Mouse (Mus musculus): ENCODE results near the gene Muc4.

Muc4 gene

DNA sequence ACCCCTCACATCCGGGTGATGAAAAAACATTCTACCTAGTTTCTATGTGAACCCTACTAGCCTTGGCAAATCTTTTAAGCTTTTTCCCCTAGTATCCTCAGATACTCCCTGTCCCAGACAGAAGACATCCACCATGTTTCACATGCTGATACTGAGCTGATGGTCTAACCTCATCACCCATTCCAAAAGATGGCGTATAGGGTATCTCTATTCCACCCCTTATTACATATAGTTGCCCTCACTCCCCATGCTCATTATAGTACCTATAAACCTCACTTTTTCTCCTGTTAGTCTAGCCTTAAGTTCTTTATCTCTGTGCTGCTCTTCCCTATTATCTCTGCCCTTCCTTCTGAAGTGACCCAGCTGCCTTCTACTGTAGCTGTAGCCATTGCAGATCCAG is at the start of gene Muc4:
Gene Muc4, plus strand, starts transcription at position 301 of the 400 bp plus-strand sequence.
- DNase-seq (ENCODE audit: low spot score): no peak

DNA sequence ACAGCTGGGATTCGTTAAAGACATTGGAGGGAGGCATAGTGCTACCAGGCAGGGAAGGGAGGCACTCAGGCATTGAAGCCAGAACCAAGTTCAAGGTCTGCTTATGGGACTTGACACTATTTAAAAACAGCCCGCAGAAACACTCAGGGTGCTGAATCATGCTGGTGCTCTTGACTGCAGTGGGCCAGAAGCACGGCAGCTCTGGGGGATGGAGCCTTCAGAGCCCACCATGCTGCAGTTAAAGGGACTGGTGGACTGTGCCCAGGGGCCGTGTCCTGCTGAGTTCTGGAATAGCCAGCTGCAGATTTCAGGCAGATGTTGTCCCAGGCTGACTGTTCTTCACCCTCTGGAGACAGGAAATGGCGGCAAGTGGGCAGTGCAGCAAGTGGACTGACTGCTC is 49.7 kb upstream of the Muc4 start:
- DNase-seq (ENCODE audit: low spot score): no peak

DNA sequence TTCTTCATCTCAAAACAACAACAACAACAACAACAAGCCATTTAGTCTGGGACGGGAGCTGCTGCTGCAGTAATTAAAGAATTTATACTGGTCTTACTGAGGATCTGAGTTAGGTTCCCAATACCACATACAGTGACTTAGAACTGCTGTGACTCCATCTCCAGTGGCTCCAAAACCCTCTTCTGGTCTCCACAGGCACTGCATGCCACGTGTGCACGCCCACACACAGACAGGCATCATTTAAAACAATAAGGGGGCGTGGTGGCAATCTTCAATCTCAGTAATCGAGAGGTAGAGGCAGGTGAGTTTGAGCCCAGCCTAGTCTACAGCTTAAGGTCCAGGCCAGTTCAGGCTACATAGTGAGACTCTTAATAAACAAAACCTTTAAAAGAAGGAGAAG is 48.5 kb upstream of the Muc4 start:
- DNase-seq (ENCODE audit: low spot score): no peak

DNA sequence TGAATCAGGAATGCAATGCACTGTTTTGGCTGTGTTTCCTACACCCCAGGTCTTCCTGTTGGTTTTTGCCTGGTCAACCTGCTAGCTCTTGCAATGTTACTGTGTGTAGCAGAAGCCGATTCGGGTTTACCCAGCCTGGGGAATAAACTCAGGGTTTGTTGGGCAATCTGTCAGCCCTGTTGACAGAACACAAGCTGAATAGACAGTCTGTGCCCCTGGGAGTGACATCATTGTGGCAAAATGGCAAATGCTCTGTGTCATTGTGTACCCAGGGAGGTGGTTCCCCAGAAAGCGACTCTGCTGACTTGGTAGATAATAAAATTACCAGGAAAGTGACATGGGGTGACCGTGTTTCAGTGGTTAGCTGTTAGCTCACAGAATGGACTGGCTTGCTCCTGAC is 46.9 kb upstream of the Muc4 start:
- no peak for DNase-seq (ENCODE audit: low spot score)

DNA sequence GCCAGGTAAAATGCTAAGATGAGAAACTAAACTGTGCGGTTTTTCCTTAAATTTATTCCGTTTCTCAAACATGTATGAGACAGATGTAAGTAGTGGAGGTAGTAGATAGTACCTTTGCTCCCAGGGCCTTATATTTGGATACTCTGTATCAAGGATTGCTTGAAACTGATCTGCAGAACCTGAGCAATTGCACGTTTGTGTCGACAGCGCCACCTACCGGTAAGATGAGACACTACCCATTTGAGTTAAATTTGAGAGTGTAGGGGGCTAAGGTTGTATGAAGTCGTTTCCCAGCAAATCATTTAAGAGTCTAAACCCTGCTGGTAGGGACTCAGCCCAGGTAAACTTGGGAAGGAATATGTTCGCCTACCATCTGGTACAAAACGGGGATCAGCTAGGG is 46.2 kb upstream of the Muc4 start:
- DNase-seq (ENCODE audit: low spot score): peak; percentile 76

DNA sequence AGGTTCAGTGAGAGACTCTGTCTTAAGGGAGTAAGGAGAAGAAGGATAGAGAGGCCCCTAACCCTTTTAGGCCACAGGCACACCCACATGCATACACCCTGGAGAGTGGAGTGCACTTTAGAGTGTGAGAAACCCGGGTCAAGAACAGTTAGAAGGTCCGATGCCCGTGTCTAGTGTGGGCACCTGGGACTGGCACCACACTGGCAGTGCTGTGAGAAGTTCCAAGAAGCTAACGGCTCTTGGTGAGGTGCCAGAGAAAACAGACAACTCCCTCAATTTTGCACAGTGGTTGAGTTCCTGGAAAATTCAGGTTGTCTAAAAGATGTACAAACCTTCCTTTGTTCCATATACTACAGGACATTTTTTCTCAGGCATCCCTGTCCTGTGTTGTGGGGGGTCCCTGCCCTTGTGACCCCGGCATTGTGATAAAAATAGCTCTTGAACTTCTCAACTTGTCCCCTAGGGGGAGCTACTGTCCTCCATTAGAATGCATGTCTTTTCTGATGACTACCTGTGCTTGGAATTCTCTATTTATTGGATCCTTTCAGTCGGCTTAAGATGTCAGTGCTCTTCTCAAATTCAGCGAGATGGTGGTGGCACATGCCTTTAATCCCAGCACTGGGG is 38.7 kb upstream of the Muc4 start:
- DNase-seq (ENCODE audit: low spot score): no peak

DNA sequence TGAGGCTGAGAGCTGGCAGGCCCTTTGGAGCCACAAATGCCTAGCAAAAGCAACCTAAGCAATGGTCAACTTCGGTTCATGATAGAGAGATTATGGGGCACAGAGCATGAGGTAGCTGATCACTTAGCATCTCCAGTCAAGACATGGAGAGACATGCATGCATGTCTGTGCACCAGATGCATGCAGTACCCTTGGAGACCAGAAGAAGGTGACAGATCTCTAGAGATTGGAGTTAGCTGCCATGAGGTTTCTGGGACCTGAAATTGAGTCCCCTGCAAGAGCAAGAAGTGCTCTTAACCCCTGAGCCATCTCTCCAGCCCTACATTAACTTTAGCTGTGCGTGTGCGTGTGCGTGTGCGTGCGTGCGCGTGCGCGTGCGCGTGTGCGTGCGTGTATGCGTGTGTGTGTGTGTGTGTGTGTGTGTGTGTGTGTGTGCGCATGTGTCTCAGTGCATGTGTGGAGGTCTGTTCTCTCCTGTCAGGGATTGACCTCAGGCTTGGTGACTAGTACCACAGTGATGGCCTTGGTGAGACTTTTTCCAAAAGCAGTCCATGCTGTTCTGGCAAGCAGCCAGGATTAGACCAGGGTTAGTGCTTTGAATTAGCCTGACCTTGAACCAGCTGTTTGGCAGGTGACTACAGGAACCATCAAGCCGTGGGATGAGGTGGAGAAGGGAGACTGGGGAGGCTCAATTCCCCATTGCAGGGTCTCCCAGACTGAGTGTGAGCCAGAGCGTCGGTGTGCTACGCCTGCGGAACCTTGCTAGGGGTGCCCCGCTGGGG is 37.8 kb upstream of the Muc4 start:
- no peak for DNase-seq (ENCODE audit: low spot score)

DNA sequence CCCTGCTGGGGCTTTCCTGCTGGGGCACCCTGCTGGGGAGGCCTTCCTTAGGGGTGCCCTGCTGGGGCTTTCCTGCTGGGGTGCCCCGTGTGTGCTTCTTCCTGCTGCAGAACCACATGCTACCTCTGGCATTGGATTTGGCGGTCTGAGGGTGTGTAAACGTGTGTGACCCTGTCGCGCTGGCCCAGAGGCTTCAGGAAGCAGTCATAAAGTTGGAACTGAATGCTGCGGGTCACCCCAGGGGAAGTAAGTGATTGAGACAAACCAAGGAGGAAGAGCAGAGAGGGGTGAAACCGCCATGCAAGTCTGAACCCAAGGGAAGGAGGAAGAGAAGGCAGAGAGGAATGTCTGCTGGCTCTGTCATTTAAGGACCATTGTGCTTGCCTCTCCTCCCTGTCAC is 37.1 kb upstream of the Muc4 start:
- DNase-seq (ENCODE audit: low spot score): no peak

DNA sequence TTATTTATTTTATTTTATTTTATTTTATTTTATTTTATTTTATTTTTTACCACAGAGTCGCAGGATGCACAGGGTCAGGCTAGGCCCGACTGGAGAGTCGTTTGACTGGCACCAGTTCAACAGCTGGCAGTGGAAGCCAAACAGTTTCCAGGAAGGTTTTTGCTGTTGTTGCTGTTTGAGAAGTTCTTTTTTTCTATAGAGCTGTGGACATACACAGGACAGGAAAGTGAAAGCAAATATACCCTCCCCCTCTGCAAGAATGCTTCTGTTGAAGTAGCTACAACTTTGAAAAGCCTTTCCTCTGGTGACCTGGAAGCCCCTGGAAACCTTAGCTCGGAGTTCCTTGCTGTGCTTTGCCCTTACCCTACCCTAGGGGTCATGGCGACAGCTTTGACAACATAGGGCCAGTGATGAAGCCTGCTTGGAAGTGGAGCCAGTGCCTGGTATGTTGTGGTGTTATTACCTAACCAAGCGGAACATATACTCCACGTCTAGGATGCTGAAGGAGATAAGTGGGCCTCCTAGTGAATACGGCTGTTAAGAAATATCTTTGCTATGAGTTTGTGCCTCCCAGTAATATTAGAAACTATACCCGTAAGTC is 32.3 kb upstream of the Muc4 start:
- DNase-seq (ENCODE audit: low spot score): no peak

DNA sequence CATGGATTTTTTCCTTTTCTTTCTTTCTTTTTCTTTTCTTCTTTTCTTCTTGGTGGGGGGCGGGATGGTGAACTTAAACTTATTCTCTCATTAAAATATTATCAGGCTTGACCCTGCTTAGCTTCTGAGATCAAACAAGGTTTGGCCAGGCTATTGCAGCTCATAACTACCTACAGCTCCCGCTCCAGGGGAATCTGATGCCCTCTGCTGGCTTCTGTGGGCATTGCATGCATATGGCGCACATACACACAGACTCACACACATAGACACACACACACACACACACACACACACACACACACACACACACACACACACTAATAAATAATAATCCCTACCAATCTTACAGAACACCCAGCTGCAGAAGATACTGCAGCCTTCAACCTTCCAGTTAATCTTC is 30.1 kb upstream of the Muc4 start:
- DNase-seq (ENCODE audit: low spot score): no peak

DNA sequence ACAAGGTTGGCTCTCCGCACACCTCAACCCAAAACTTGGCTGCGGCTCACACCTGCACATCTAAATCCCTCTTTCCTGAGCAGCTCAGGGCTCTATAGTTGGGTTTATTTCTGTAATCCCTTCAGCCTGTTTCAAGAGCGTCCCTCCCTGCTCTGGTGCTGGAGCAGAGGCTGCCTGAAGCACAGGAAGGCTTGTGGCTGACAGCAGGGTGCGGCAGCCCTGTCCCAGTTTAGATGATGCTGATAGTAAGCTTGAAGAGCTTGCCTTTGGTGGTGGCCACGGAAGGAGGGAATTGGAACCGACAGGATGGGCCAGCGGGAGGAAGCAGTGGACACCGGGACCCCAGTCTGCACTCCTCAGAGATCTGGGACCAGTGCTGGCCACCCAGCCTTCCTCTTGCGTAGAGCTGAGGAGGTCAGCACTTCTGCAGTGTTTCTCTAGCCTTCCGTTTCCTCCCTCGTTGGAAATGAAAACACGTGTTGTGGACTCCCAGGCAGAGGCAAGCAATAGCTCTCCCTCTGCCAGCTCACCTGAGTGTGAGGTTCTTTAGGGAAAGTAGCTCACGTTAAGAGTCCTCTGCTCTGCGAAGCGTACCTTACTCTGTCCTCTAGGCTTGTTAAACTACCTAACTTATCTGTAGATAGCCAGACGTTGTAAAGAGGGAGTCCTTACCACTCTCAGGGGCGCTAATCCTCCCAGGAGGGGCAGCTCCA is 28.4 kb upstream of the Muc4 start:
- no peak for DNase-seq (ENCODE audit: low spot score)

DNA sequence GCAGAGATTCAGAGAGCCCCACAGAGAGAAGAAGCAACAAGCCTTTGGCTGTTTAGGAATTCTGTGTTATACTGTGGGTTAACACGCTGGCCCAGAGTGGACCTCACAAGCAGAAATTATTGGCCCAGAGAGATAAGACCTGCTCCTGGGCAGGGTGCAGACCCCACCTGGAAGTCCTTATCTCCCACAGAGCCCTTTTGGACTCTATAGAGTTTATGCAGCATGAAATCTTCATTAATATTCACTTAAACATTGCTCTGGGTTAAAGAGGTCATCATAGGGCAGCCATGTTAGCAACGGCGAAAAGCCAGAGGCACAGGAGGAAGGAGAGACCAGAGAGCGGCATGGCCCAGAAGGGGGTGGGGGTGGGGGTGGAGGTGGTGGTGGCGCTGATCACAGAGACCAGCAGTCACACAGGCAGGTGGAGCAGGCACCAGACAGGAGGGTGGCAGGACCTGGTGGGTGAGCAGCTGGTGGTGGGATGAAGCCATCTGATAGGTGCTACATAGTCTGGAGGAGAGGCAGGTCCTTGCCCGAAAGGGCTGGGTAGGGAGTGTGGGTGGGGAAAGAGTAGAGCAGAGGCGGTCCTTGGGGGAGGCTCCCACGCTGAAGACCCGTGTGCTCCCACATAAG is 27.7 kb upstream of the Muc4 start:
- DNase-seq (ENCODE audit: low spot score): no peak

DNA sequence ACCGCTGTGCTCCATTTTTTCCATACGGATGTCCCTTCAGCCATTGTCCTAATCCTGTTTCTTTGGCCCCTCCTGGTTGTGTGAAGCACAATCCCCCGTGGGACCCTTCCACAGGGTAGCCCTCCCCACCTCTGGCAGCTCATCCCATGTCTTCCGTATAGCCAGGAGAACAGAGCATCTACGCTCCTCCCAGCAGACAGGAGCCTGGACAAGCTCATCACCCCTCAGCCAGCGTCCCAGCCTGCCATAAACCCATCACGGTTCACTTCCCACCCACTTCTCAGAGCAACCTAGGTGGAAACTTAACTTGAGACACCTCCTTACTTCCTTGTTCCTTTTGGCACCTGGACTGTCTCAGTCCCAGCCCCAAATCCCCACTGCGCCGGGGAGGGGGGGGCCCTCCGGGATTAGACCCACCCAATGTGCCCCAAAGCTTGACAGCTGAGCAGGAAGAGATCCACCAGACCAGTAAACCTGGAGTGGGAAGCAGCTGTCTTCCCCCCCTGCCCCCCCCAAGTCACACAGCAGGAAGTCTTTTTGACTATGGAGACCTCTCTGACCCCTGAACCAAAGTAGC is 27.1 kb upstream of the Muc4 start:
- no peak for DNase-seq (ENCODE audit: low spot score)

DNA sequence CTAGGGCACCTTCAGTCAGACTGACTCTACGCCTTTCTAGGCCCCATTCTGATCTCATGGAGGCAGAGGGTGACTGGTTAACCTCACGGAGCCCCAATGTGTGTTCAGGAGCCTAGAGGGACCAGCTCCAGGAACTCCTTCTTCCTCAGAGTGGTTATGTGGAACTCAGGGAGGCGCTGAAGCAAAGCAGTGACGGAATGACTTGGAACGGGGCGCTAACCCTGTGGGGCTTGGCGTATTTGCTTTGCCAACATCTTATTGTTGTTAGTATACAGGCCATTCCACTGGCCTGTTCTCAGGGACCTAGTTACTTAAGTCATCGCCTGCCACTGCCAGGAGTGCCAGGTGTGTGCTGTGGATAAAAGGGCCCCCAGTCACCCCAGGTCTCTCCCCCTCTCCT is 26.6 kb upstream of the Muc4 start:
- no peak for DNase-seq (ENCODE audit: low spot score)

DNA sequence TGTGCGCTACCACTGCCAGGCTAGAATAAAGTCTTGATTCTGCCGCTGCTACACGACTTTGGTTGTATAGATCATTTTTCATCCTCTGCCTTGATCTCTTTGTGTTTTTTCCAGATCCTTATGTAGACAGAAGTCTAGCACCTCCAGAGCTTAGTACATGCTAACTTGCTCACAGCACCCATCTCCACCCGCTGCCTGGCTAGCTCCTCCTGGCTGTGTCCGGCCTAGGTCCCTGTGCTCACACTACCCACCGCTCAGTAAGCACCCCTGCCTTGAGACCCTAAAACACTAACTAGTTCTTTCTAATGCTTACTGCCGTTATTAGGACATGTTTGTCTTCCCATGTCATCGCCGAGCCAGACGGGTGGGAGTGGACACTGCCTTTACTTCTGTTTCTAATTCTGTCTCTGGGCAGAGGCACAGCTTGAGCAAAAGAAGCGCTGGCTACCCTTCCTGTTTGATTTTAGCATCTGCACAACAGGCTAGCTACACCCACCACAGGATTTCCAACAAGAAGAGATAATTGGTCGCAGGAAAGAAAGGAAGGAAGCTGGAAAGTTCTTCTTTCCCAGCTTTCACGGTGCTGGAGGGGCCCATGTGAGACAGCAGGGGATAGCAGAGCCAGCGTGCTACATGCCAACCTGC is 25.1 kb upstream of the Muc4 start:
- no peak for DNase-seq (ENCODE audit: low spot score)

DNA sequence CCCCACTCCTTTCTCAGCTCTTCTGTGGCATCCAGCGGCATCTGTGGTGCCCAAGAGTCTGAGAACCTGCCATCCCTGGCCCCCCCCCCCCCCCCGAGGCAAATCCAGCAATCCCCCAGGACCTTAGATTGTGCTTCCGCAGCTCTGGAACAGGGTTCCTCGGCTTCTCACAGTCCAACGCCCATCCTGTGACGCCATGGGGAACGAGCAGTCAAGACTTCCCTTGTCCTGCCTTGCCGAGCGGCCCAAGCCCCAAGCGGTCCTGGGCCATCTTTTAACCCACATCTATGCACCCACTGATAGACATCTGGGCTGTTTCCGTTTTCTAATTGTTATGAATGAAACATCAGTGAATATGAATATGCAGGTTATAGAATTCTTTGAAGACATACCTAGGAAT is 23.5 kb upstream of the Muc4 start:
- no peak for DNase-seq (ENCODE audit: low spot score)

DNA sequence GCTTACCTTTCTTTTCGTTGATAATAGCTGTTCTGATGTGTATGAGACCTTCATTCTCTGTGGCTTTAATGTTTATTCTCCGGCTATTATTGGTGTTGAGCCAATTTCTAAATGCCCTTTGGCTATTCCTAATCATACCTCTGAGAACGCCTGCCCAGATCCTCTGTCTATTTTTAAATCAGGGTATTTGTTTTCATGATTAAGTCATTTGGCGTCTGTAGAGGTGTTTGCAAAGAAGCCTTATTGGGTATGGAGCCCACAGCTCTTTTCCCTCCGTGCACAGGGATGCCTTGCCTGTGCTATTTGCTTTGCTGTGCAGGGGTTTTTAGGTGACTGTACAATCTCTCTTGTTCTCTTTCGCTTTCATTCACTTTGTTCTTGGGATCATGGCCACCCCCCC is 22.1 kb upstream of the Muc4 start:
- no peak for DNase-seq (ENCODE audit: low spot score)

DNA sequence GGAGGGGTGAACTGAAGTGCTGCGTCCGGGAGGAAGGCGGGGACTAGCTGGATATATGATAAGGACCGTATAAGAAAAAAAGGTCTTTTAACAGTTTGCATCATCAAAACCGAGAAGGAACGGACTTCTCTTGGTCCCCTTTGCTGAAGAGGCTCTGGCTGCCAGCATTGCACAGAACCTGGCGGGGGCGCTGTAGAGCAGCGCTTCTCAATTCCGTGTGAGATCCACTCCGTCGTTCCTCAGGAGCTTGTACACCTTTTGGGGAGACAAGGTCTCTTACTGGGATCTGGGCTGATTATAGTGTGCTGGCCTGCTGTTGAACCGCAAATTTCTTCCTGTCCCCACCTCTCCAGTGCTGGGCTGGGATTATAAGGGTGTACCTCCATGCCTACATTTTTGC is 20.3 kb upstream of the Muc4 start:
- no peak for DNase-seq (ENCODE audit: low spot score)

DNA sequence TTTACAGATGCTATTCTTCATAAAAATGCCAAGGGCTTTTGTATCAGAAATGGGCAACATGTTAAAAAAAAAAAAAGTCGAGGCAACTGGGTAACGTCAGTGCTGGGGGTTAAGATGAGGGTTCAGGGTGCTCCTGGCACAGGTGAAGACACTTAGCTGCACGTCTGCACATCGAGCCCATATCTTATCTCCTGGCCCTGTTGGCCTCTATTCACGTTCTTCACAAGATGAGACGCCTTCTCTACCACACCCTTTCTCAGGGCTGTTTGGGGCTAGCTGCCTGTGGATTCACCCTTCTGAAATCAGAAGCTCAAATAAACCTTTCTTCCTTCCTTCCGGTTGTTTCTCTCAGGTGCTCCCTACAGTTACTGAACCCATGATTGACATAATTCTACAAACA is 12.5 kb upstream of the Muc4 start:
- no peak for DNase-seq (ENCODE audit: low spot score)

DNA sequence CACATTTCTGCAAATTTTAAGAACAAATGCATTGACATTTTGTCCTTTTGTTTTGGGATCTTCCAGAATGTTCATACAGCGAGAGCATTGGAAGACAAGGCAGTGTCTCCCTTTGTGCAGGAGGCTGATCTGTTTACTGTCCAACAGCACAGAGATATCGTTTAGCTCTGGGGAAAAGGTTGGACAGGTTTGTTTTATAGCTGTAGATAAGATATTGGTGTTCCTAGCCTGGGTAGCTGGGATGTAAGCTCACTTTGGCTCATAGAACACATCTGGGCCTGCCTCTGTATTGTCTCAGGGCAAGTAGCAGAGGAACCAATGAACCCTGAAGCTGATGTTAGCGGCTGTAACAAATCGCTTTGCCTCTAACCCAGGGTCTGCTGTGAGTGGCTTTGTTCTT is 11.9 kb upstream of the Muc4 start:
- no peak for DNase-seq (ENCODE audit: low spot score)

DNA sequence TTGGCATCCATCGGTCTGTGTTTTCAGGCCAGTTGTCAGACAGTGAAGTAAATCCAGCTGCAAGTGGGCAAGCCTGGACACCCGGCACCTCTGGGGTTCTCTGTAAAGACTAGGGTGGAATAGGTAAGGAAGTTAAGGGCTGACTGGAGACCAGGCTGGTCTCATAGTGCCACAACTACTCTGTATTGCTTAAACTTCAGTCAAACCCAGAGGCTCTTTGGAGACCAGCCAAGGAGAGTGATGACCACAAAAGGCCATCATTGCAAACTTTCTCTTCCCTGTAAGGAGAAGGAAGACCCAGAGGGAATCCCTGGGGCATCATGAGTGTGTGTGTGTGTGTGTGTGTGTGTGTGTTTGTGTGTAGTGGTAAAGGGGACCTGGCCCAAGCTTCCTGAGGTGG is 11.4 kb upstream of the Muc4 start:
- DNase-seq (ENCODE audit: low spot score): no peak

DNA sequence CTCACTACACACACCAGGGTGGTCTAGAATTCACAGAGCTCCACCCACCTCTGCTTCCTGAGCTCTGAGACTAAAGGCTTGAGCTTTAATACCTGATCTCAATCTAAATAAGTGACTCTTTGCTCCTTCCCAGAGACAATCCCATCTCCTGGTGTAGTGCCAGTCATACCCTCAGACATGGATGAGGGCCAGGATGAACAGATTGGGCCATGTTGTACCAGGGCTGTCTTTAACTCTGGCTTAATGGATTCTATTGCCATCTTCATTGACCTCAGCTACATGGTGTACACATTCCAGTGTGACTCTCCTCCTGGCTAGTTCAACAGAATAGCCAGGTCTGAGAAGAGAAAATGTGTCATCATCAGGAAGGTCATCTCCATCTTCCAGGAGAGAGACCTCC is 9.2 kb upstream of the Muc4 start:
- DNase-seq (ENCODE audit: low spot score): no peak

Measured in urinary bladder, postnatal 14 days (tissue).